Mouse (Mus musculus): ENCODE results near the gene Ccn1. TPM values are rescaled to one million over a fixed set of nuclear protein-coding genes. Genes with fewer than 3 reads are reported as not detected.

Ccn1 gene
- polyA plus RNA-seq, 1 experiment from 2014 or later, result 33.1 TPM

DNA sequence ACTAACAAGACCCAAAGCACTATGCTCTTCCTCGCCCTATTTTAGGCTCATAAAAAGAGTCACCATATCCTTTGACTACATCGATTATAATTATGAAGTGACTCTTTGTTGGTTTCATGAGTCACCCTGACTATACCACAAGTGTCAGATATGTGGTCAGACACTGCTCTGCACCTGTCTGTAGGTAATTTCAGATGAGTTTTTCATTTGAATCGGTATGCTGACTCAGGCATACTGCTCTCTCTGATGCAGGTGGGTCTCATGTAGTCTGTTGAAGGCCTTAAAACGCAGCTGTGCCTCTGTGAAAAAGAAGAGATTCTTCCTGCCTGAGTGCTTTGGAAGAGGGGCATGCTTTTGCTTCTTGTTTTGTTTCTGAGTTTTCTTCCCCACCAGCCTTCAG is 16.6 kb upstream of the Ccn1 start:
- Histone ChIP-seq H3K27me3 (replicated peaks; ENCODE audit: control insufficient read depth, insufficient read depth, low read length) (no peaks in the 10 kb centered on the region), H3K36me3 (ENCODE audit: control insufficient read depth, insufficient read depth) (no peaks in the 10 kb centered on the region), H3K4me1 (replicated peaks; ENCODE audit: control insufficient read depth, insufficient read depth, low read length) (no peaks in the 10 kb centered on the region), H3K4me2 (replicated peaks; ENCODE audit: low read depth) (no peak overlapping the region), H3K9ac (ENCODE audit: low read depth, low read length) (no peak overlapping the region), H3K4me3 (ENCODE audit: low read depth, low read length) (no peak overlapping the region), H3K9me3 (ENCODE audit: control insufficient read depth) (no peaks in the 10 kb centered on the region), H3K27ac (ENCODE audit: low read depth, low read length) (no peak overlapping the region)
- no peak for ATAC-seq
- no peak for TF ChIP-seq CTCF (IDR thresholded peaks at IDR 0.05; ENCODE audit: low read depth)
- 84% methylated on average over 4 of the region's 4 CpGs for WGBS

DNA sequence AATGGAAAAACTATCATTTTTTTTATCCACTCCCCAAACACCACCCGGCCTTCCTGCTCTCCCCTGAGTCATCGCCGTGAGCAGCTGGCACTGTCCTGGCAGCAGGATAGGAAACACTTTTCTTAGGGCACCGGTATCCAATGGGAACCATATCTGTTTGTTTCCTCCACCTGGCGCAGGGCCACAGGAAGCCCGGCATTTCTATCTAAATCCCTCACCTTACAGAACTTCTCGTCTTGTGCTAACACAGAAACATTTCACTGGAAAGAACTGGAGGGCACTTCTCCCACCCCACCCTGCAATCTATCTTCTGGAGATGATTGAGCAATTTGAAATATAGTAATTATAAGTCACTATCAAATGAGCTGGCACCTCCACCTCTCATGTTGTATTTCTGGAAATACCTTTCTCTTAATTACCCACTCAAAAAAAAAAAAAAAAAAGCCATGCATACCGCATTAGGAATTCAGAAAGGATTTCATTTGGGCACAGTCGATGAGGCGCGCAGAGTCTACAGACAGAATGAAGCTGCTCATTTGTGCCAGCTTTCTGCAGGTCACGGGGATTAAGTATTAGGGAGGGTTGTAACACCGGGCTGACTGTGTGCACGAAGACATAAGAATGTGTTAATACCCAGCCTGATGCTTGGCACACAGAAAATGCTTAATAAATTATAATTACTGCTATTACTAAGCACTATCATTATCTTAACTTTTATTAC is 7.4 kb upstream of the Ccn1 start:
- Histone ChIP-seq H3K4me1 (replicated peaks; ENCODE audit: control insufficient read depth, insufficient read depth, low read length) (no peaks in the 10 kb centered on the region; the same call in 1 of the 2 replicates), H3K4me3 (ENCODE audit: low read depth, low read length) (no peak overlapping the region), H3K27me3 (replicated peaks; ENCODE audit: control insufficient read depth, insufficient read depth, low read length) (no peaks in the 10 kb centered on the region), H3K9me3 (ENCODE audit: control insufficient read depth) (no peaks in the 10 kb centered on the region), H3K9ac (ENCODE audit: low read depth, low read length) (no peak overlapping the region), H3K27ac (ENCODE audit: low read depth, low read length) (no peak overlapping the region), H3K4me2 (replicated peaks; ENCODE audit: low read depth) (no peak overlapping the region), H3K36me3 (ENCODE audit: control insufficient read depth, insufficient read depth) (no peaks in the 10 kb centered on the region)
- 69% methylated on average over 14 of the region's 14 CpGs for WGBS
- TF ChIP-seq CTCF (IDR thresholded peaks at IDR 0.05; ENCODE audit: low read depth), result no peak
- ATAC-seq, result no peak

DNA sequence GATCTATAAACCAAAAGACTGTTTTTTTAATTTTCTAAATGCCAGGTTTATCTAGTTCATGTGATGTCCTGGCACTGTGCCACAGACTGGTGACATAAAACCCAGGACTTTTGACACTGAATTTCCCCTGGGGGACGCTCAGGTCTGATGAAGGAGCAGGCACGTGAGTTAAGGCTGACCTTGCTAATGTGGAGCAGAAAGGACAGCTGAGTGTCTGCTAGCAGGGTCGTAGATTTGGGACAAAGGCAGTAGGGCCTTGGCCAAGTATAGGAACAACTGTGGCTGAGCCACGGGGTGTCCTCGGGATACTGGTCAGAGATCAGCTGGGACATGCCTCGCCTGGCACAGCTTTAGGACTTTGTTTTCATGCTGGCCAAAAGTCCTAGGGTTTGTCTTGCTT is 5.2 kb upstream of the Ccn1 start:
- no peak for ATAC-seq
- TF ChIP-seq CTCF (IDR thresholded peaks at IDR 0.05; ENCODE audit: low read depth), result no peak
- H3K4me1 ChIP-seq (replicated peaks; ENCODE audit: control insufficient read depth, insufficient read depth, low read length), result no peaks in the 10 kb centered on the region; the same call in 1 of the 2 replicates
- 77% methylated on average over 6 of the region's 6 CpGs for WGBS
- no peaks in the 10 kb centered on the region for H3K9me3 ChIP-seq (ENCODE audit: control insufficient read depth)
- no peak overlapping the region for H3K4me2 ChIP-seq (replicated peaks; ENCODE audit: low read depth)
- no peak overlapping the region for H3K27ac ChIP-seq (ENCODE audit: low read depth, low read length)
- no peaks in the 10 kb centered on the region for H3K36me3 ChIP-seq (ENCODE audit: control insufficient read depth, insufficient read depth)
- no peaks in the 10 kb centered on the region for H3K27me3 ChIP-seq (replicated peaks; ENCODE audit: control insufficient read depth, insufficient read depth, low read length)
- H3K4me3 ChIP-seq (ENCODE audit: low read depth, low read length), result no peak overlapping the region
- H3K9ac ChIP-seq (ENCODE audit: low read depth, low read length), result no peak overlapping the region

DNA sequence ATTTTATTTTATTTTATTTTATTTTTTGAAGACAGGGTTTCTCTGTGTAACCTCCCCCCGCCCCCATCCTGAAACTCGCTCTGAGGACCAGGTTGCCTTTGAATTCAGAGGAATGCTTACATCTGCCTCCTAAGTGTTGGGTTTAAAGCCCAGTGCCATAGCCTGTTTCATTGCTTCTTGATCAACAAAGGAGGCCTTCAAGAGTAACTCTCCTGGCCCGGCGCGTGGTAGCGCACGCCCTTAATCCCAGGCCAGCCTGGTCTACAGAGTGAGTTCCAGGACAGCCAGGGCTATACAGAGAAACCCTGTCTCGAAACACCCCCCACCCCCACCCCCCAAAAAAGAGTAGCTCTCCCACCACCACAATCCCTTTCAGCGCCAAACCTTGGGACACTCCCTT is 4.2 kb upstream of the Ccn1 start:
- no peak overlapping the region for H3K9ac ChIP-seq (ENCODE audit: low read depth, low read length)
- H3K27ac ChIP-seq (ENCODE audit: low read depth, low read length), result no peak overlapping the region
- no peak overlapping the region for H3K4me3 ChIP-seq (ENCODE audit: low read depth, low read length)
- no peaks in the 10 kb centered on the region for H3K9me3 ChIP-seq (ENCODE audit: control insufficient read depth)
- ATAC-seq, result no peak
- no peak for TF ChIP-seq CTCF (IDR thresholded peaks at IDR 0.05; ENCODE audit: low read depth)
- no peaks in the 10 kb centered on the region; the same call in 1 of the 2 replicates for H3K4me1 ChIP-seq (replicated peaks; ENCODE audit: control insufficient read depth, insufficient read depth, low read length)
- 86% methylated on average over 9 of the region's 9 CpGs for WGBS
- no peaks in the 10 kb centered on the region for H3K27me3 ChIP-seq (replicated peaks; ENCODE audit: control insufficient read depth, insufficient read depth, low read length)
- no peaks in the 10 kb centered on the region for H3K36me3 ChIP-seq (ENCODE audit: control insufficient read depth, insufficient read depth)
- H3K4me2 ChIP-seq (replicated peaks; ENCODE audit: low read depth), result peak overlapping the region; percentile 90

DNA sequence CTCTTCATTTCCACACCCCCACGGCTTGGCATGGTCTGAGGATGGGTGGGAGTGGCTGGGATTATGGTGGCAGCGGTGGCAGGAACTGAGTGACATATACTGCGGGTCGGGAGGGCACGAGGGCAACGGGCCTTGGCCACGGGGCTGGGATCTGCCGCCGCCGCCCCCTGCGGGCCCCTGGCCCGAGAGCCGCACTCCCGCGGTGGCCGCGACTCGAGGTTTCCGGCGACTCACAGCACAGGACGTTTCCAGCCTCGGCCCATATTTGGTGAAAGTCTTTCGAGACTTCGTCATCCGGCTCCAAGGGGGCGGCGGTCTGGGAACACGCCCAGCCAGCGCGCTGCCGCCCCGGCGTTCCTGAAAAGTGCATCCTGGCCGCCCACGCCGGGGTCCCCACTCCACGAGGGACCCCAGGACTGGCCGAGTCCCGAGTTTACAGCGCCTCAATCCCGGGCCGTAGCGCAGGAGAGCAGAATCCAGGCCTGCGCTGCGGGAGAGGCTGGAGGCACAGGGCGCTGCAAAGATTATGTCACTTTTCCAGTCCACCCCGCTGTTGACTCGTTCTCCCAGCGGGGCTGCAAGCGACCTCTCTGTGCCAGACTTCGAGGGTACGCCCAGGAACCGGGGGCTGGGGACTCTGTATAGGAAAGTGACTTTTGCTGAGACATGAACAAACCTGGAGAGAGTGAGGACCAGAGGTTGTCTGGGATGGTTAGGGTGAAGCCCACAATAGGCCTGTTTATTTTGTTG is 3.6 kb upstream of the Ccn1 start:
- 2% methylated on average over 53 of the region's 53 CpGs for WGBS
- Histone ChIP-seq H3K4me2 (replicated peaks; ENCODE audit: low read depth) (peak overlapping the region; percentile 90), H3K27me3 (replicated peaks; ENCODE audit: control insufficient read depth, insufficient read depth, low read length) (no peaks in the 10 kb centered on the region), H3K4me1 (replicated peaks; ENCODE audit: control insufficient read depth, insufficient read depth, low read length) (no peaks in the 10 kb centered on the region; the same call in 1 of the 2 replicates), H3K36me3 (ENCODE audit: control insufficient read depth, insufficient read depth) (no peaks in the 10 kb centered on the region), H3K27ac (ENCODE audit: low read depth, low read length) (peak overlapping the region; percentile 81), H3K4me3 (ENCODE audit: low read depth, low read length) (peak overlapping the region; percentile 56), H3K9me3 (ENCODE audit: control insufficient read depth) (no peaks in the 10 kb centered on the region), H3K9ac (ENCODE audit: low read depth, low read length) (peak overlapping the region; percentile 55)
- ATAC-seq, result peak; percentile 48
- no peak for TF ChIP-seq CTCF (IDR thresholded peaks at IDR 0.05; ENCODE audit: low read depth)

DNA sequence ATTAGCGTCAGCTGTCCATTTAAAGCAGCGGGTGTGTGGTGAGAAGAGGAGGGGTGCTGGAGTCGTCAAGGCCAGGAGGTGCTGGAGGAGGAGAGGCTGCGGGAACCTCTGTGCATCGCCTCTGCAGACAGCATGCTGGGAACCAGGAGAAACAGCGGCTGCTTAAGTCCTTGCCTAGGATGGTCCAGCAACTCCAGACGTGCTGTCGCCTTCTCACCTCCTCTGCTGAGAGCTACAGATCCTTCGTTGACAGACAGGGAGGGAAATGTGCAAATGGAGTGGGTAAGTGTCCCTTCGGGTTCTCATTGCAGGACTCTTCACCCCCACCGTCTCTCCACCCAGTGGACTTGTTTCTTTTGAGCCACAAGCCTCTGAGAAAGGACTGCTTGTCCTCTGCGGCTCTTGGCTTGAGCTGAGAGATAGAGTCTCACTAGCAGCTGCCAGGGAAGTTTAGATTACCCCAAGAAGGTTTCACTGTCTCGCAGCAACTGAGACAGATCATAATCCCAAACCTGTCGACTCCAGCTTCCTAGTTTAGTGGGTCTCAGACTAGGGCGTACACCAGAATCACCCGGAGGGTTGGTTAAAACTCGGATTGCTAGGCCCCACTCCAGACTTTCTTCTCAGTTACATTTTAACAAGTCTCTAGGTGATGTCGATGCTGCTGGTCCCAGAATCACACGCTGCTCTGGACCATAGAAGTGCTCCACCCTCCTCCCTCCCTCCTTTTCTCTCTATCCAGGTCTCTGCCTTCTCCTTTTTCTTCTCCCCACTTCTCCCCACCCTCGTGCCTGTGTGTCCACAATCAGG is 2.7 kb upstream of the Ccn1 start:
- Histone ChIP-seq H3K9ac (ENCODE audit: low read depth, low read length) (peak overlapping the region; percentile 55), H3K4me3 (ENCODE audit: low read depth, low read length) (peak overlapping the region; percentile 56), H3K27me3 (replicated peaks; ENCODE audit: control insufficient read depth, insufficient read depth, low read length) (no peaks in the 10 kb centered on the region), H3K9me3 (ENCODE audit: control insufficient read depth) (no peaks in the 10 kb centered on the region), H3K27ac (ENCODE audit: low read depth, low read length) (peak overlapping the region; percentile 81), H3K4me2 (replicated peaks; ENCODE audit: low read depth) (peak overlapping the region; percentile 90), H3K36me3 (ENCODE audit: control insufficient read depth, insufficient read depth) (peaks cover 2% of the 10 kb centered on the region; the same call in 1 of the 2 replicates), H3K4me1 (replicated peaks; ENCODE audit: control insufficient read depth, insufficient read depth, low read length) (no peaks in the 10 kb centered on the region; the same call in 1 of the 2 replicates)
- TF ChIP-seq CTCF (IDR thresholded peaks at IDR 0.05; ENCODE audit: low read depth), result no peak
- ATAC-seq, result no peak
- WGBS, result 35% methylated on average over 20 of the region's 20 CpGs

Measured in intestine, postnatal 0 days (tissue).